Mouse (Mus musculus): ENCODE data around the gene Gfod1.

DNA sequence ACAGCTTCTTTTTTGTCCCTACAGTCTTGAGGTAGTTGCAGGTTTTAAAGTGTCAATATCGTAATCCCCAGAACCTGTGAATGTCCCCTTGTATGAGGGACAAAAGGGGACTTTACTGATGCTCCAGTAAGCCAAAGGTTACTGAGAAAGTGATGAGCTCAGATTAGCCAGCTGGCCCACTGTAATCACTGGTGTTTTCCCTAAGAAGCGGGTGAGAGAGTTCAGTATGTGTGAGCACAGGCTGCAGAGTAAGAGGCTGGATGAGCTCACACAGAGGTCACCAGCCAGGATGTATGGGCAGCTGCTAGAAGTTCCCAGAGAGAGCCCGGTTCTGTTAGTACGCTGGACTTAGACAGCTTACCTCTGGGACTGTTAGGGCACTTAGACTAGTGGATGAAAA, 85.7 kb downstream of the Gfod1 start:
- TF ChIP-seq CTCF (IDR thresholded peaks at IDR 0.05; ENCODE audit: borderline replicate concordance, insufficient read depth, low read length) (no peak), POLR2A (IDR thresholded peaks at IDR 0.05; ENCODE audit: low read depth, low read length) (no peak)

Data from embryonic fibroblast, embryonic 13.5 days (primary cell).